Mouse (Mus musculus): ENCODE data around the gene Tnfsf9. TPM values are rescaled to one million over a fixed set of nuclear protein-coding genes. Genes with fewer than 3 reads are reported as not detected.
"Not testable (repeated sequence)": the region's sequence is repeated elsewhere in the genome, so short reads cannot be mapped to it uniquely, and the experiment has no call there.

Gene Tnfsf9
- polyA plus RNA-seq, 3 experiments from 2014 or later, result 9.6 to 30.9 (median 15.9) TPM

DNA sequence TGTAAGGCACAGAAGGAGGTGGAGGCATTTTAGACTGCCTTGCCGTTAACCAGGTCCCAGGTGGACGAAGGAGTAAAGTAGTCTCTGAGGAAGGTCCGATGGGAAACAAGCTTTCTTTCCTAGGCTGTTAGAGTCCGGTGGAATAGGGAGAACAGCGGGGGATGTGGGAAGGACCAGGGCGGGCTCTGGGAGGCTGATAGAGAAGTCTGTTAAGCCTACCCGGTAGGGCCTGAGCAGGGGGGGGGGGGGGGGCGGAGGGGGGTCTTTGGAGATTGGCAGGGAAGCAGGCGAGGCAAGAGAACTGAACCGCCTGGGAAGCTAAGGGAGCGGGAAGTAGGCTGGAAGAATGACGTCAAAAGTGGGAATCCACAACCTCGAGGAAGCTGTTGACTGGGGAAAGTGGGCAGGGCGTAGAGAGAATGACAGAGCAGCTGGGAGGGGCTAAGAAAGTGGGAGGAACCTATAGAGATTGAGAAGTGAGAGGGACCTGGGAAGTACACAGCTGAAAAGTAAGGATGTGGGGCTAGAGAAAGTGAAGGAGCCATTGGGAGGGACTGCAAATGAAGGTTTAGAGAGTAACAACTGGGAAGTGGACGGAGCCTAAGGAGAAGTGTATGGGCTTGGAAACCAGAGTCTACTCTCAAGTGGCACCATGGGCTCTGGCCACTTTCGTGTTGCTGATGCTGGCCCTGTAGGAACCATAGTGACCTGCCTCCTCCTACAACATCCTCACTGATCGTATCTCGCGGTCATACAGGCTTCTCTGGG, 9.1 kb upstream of the Tnfsf9 start:
- ATAC-seq, result peak; percentile 47

DNA sequence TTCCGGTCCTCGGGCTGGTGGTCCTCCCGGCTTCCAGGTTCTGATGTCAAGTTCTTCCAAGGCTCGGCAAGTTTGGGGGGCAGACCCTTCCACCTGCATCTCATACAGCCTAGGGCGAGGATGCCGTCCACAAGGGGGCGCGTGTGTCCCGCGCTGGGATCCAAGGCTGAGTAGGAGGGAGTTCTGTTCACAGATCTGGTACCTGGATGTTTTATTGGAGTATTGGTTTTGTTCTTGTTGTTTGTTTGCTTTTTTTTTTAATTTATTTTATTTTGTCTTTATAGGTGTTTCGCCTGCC, 8.6 kb upstream of the Tnfsf9 start:
- peak; percentile 87 for ATAC-seq

- peak; percentile 25 for ATAC-seq
These were observed 6.8 kb upstream of the Tnfsf9 start for GRCm38 (mm10) chr17:57098321-57098720.

GRCm38 (mm10) chr17:57099629-57100325, 5.3 kb upstream of the Tnfsf9 start:
- ATAC-seq, result no peak

DNA sequence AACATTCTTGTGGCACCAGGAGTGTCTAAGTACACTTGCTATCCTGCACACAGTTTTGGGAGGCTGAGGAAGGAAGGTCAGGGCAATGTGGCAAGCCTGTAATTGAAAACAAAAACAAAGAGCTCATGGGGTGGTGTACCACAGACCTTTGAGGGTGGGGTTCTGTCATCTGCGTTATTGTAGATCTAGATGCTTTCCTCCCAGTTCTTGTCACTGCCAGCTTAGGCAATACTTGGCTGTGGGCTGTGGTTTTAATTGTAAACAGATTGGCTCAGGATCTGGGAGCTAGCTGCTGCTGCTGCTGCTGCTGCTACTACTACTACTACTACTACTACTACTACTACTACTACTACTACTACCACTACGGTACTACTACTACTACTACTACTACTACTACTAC, 2.8 kb upstream of the Tnfsf9 start:
- no peak for ATAC-seq

- ATAC-seq, result no peak
These were observed 629 bp upstream of the Tnfsf9 start for GRCm38 (mm10) chr17:57104496-57104895.

GRCm38 (mm10) chr17:57106035-57106368, 877 bp downstream of the Tnfsf9 start:
- peak; percentile 10 for ATAC-seq

DNA sequence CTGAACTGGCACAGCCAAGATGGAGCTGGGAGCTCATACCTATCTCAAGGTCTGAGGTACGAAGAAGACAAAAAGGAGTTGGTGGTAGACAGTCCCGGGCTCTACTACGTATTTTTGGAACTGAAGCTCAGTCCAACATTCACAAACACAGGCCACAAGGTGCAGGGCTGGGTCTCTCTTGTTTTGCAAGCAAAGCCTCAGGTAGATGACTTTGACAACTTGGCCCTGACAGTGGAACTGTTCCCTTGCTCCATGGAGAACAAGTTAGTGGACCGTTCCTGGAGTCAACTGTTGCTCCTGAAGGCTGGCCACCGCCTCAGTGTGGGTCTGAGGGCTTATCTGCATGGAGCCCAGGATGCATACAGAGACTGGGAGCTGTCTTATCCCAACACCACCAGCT, 1.9 kb downstream of the Tnfsf9 start:
- no peak for ATAC-seq

DNA sequence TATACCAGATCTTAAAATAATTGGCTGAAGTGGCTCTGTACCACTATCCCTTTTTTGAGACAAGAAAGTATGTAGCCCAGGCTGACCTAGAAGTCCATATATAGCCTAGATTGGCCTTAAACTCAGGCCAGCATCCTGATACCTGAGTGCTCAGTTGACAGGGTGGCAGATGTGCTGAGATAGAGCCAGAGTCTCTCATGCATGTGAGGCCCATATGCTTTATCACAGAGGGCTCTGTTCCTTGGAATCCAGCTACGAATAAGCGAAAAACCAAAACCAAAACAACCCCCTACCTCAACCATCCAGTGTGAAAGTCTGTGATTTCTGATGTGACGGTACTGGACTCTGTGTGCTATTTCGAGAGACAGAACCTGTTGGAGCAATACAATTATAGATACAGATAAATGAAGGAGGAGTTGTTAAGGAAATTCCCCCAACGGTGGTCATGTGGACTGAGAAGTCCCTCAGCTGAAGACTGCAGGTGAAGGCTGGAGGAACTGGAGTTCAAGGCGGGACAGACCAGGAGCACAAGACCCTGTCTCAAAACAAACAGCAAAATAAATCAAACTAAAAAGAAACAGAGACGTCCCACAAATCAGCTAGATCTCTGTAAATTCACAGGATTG, 3.0 kb downstream of the Tnfsf9 start:
- ATAC-seq, result no peak

DNA sequence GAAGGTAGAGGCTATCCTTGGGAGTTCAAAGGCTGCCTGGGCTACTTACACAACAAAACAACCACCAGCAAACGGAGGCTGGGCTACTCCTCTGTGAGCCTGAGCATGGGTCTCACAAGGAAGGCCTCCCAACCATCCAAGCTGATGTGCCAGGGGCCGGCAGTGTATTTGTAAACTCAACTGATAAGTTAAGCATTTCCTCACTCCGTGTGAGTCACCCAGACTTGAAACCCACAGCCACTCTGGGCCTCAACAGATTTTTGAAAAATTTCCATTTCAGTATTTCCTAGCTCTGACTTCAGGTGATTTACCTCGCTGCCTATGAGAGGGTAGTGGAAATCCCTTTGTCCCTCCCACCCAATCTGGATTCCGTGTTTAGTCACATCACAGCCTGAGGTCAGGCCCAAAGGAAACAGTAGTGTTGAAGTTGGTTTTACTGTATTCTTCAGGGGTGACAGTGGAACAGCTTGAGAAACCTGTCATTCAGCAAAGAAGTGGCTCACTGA, 3.6 kb downstream of the Tnfsf9 start:
- ATAC-seq, result peak; percentile 64

- no peak for ATAC-seq
These were observed 4.9 kb downstream of the Tnfsf9 start for GRCm38 (mm10) chr17:57110005-57110404.

DNA sequence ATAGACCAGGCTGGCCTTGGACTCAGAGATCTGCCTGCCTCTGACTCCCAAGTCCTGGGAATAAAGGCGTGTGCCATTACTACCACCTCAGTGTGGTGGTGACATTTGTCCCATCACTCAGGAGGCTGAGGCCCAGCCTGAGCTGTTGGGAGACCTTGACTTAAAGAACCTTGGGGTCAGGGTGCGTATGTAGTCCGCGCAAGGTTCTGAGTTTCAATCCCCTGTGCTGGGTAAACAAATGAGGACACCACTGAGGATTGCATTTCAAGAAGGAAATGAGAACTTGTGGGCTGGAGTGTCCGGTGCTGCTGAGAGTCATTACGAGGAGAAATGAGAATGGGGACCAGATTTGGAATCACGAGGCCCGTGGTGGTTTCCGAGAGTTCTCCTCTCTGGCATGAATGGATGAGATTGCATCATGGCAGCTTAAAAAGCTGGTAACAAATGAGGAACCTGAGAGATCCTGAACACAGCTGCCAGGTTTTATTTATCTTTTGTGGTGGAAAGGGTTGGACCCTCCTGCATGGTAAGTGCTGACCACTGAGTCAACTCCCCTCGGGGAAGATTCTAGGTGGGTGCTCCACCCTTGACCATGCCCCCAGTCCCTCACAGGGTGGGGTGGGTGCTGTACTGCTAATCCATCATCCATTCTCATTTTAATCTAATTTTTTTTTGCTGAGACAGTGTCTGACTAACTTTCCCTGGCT, 7.8 kb downstream of the Tnfsf9 start:
- ATAC-seq, result no peak

DNA sequence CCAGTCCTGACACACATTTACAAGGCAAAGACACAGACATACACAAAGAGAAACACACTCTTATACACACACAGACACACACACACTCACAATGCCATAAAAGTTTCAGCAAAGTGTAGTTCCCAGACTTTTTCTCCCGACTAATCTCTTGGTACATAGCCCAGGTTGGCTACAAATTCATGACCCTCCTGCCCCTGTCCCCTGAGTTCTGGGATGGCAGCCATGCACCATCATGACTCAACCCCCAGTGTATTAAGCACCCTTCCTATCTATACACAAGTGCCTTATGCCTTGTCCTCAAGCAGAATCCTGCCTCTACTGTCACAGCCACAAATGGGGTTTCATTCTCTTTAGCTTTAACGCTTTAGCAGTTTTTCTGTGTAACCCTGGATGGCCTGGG, 11.7 kb downstream of the Tnfsf9 start:
- no peak for ATAC-seq

DNA sequence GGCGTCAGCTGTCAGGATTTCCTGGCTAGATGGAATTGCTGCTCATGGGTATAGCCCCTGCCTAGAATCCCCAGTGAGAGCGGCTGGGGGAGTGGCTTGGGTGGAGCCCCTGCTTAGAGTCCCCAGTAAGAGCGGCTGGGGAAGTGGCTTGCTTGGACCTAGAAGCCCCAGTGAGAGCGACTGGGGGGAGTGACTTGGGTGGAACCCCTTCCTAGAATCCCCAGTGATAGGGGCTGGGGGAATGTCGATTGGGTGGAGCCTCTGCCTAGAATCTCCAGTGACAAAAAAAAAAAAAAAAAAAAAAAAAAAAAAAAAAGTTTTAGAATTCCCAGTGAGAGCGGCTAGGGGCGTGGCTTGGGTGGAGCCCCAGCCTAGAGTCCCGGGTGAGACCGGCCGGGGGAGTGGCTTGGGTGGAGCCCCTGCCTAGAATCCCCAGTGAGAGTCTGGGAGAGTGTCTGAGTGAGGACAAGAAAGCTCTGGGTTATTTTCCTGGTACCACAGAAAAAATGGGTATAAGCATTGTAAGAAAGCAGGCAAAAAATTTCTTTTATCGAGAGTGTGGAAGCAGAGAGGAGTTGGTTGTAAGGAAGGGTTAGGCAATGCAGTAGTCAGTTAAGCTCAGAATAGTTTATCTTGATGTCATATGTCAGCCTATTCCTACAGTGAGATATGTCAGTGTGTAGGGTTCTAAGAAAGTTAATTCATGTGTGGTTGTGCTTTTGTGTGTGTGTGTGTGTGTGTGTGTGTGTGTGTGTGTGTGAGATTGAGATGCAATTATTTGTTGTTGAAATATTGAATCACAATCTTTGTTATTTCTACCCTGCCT, 13.6 kb downstream of the Tnfsf9 start:
- no peak for ATAC-seq

GRCm38 (mm10) chr17:57121856-57122255, 16.7 kb downstream of the Tnfsf9 start:
- no peak for ATAC-seq

DNA sequence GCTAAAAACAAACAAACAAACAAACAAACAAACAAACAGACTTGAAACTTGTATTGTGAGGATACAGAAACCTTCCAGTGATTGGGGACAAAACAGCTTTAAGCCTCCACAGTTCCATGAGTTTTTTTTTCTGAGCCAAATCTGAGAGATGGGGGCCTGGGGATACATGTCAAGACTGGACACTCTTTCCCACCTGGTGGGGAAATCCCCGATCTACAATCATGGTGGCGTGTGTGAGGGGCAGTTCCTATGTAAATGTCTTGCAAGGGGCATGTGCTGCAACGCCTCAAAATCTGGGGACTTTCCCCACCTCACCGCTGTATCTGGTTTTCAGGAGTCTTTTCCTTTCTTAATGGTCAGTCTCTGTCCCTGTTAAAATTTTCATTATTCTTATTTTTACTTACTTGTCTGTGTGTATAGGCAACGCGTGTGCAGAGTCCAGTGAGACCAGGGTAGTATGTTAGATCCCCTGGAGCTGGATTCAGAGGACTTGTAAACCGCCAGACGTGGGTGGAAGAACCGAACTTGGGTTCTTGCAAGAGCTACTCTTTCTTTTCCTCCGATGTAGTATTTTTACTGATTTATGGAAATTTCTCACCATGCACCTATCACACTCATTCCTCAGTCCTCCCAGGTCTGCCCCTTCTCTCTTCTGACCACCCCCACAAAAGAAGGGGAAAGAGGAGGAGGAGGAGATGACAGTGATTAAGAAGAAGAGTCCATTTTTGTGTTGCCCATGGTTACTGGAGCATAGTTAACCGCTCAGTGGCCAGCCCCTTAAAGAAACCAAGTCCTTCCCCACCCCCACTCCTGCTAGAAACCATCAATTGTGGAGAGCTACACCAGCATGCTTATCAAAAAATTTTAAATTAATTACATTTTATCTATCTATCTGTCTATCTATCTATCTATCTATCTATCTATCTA, 18.3 kb downstream of the Tnfsf9 start:
- no peak for ATAC-seq

DNA sequence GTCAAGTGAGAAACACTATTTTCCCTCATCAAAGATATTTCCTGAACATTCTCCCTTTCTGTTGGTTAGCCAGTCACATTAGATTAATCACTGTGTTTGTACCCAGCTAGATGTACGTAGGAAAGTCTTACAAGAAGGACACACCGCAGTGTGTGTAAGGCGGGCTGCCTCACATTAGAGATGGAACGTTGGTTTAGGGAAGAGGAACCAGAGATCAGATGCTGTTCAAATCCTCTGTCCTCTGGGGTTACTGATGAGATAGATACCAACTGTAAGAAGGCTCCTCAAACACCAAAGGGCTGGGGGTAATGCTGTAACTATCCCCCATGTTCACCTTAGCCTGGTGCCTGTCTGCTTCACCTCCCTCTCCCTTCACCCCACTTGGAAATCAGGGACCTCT, 19.7 kb downstream of the Tnfsf9 start:
- no peak for ATAC-seq

DNA sequence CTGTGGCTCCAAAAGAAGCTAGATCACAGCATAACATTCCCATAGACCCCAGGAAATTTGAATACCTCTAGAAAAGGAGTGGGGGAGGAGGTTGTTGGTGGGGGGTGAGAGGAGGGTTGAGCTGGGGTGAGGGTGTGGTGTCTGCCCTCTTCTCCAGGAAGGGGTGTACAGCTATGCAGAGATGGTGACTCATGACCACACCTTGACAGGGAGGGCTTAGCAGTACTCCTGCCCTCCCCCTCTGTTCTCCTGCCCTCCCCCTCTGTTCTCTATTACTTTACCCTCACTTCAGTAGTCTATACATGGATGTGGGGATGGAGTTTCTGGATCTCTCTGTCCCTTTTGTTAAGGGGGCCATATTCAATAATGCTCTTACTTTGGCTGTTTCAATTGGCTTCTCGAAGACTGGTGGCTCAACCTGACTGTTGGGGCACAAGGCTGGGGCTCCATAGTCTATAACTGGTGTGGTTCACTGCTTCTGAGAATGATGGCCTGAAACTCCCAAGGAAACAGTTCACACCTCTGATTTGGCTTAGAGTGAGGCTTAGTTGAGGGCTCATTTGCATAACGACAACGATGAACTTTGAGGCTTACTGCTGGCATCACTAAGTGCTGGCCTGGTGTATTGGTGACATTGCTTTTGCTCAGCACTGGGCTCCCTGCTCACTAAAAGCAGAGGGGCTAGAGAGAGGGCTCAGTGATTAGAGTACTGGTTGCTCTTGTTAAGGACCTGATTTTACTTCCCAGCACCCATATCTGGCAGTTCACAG, 20.9 kb downstream of the Tnfsf9 start:
- ATAC-seq, result no peak

DNA sequence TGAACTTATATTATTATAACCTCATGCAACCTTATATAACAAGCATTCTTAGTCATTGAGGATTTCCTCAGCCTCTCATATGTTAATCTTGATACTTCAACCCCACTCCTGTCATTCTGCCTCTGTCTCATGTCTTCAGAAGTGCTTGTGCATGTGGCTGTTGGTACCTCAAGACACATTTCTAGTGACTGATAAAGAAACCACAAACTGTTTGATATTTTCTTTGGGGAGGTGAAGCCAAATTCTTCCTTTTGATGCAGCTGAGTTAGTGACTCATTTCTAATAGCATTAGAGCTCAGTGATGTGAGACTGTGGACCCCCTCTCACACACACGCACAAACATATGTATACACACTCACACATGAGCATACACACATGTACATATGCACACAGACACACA, 26.7 kb downstream of the Tnfsf9 start:
- ATAC-seq, result peak; percentile 86

GRCm38 (mm10) chr17:57134021-57134420, 28.9 kb downstream of the Tnfsf9 start:
- not testable (repeated sequence) for ATAC-seq

Measured in inflammation-experienced regulatory T-cells, adult 6 months (primary cell).